Mouse (Mus musculus) lung, postnatal 0 days (tissue): Measurements from ENCODE around the gene Slco1a1.

Source experiments
- CTCF ChIP-seq: IDR thresholded peaks from 2 replicates; pipeline ENCODE4 v1.5.1; 2016; ENCODE audit warnings: antibody characterized with exemption, mild to moderate bottlenecking
- EP300 ChIP-seq: IDR thresholded peaks from 2 replicates; pipeline ENCODE4 v1.6.1; 2016; ENCODE audit warnings: antibody characterized with exemption, mild to moderate bottlenecking, control low read depth

DNA sequence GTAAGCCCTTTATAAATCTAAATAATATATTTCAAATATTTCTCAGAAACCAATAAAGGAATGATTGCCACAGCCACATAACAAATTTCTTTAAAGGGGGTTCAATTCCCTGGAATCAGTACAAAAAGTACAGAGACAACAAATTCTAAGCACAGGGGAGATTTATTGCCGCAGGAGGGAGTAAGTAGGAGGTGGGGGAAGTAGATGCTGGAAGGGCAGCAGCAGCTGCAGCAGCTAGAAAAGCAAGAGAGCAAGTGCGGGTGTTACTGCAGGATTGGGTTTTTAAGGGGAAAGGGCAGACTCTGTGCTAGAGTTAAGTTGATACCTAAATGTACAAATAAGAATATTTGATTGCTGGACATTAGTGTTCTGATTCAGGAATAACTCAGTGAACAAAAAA lies 57.0 kb downstream of the Slco1a1 start:
- TF ChIP-seq CTCF (no peak), EP300 (no peak)
